Mouse (Mus musculus): Measurements from ENCODE around the gene Gm42421. TPM values are rescaled to one million over a fixed set of nuclear protein-coding genes. Genes with fewer than 3 reads are reported as not detected.

The Gm42421 gene
- total and polyA plus RNA-seq, 3 experiments = 0.18 TPM; not detected in 2

GRCm38 (mm10) chr5:143931863-143932580 is 4.0 kb downstream of the Gm42421 start:
- Histone ChIP-seq H3K79me2 (replicated peaks; ENCODE audit: control insufficient read depth, insufficient read depth, low read length) (no peaks in the 10 kb centered on the region), H3K27me3 (ENCODE audit: control insufficient read depth, insufficient read depth, low read length) (no peaks in the 10 kb centered on the region), H3K4me1 (ENCODE audit: control insufficient read depth, insufficient read depth, low read length) (no peaks in the 10 kb centered on the region), H3K9ac (ENCODE audit: low read depth, low read length) (no peak overlapping the region), H3K36me3 (ENCODE audit: control insufficient read depth, insufficient read depth, low read length) (no peaks in the 10 kb centered on the region), H3K4me3 (no peak overlapping the region), H3K27ac (no peak overlapping the region)
- TF ChIP-seq EP300 (IDR thresholded peaks at IDR 0.05; ENCODE audit: insufficient read depth, low read depth, low read length) (no peak), POLR2A (IDR thresholded peaks at IDR 0.05; ENCODE audit: insufficient read depth, low read depth, low read length) (no peak), CTCF (IDR thresholded peaks at IDR 0.05) (no peak)
- no peak for DNase-seq
- intact Hi-C loops (cut with DNase I) = no loop called here
- 83% methylated on average over 6 of the region's 6 CpGs for WGBS

GRCm38 (mm10) chr5:143932831-143933230 is 4.9 kb downstream of the Gm42421 start, which contains the start of gene Rsph10b:
Gene Rsph10b, plus strand, starts transcription at chr5:143933035.
- Histone ChIP-seq H3K27ac (no peak within 1 kb of the TSS), H3K4me1 (ENCODE audit: control insufficient read depth, insufficient read depth, low read length) (no peaks in the 10 kb centered on the region), H3K4me3 (no peak within 1 kb of the TSS), H3K27me3 (ENCODE audit: control insufficient read depth, insufficient read depth, low read length) (no peaks in the 10 kb centered on the region), H3K9ac (ENCODE audit: low read depth, low read length) (no peak within 1 kb of the TSS), H3K79me2 (replicated peaks; ENCODE audit: control insufficient read depth, insufficient read depth, low read length) (no peaks in the 10 kb centered on the region), H3K36me3 (ENCODE audit: control insufficient read depth, insufficient read depth, low read length) (no peaks in the 10 kb centered on the region)
- intact Hi-C loops (cut with DNase I) = no loop called here
- 29% methylated on average over 8 of the region's 8 CpGs for WGBS
- no peak for TF ChIP-seq EP300 (IDR thresholded peaks at IDR 0.05; ENCODE audit: insufficient read depth, low read depth, low read length)
- DNase-seq = no peak

GRCm38 (mm10) chr5:143933414-143933813 is 5.4 kb downstream of the Gm42421 start:
- no peak overlapping the region for H3K9ac ChIP-seq (ENCODE audit: low read depth, low read length)
- no peaks in the 10 kb centered on the region for H3K4me1 ChIP-seq (ENCODE audit: control insufficient read depth, insufficient read depth, low read length)
- H3K79me2 ChIP-seq (replicated peaks; ENCODE audit: control insufficient read depth, insufficient read depth, low read length) = no peaks in the 10 kb centered on the region
- no peak for DNase-seq
- WGBS = 89% methylated on average over 11 of the region's 11 CpGs
- intact Hi-C loops (cut with DNase I) = no loop called here
- no peak for TF ChIP-seq EP300 (IDR thresholded peaks at IDR 0.05; ENCODE audit: insufficient read depth, low read depth, low read length)
- TF ChIP-seq CTCF (IDR thresholded peaks at IDR 0.05) = no peak
- no peak for TF ChIP-seq POLR2A (IDR thresholded peaks at IDR 0.05; ENCODE audit: insufficient read depth, low read depth, low read length)
- H3K27me3 ChIP-seq (ENCODE audit: control insufficient read depth, insufficient read depth, low read length) = no peaks in the 10 kb centered on the region
- H3K4me3 ChIP-seq = no peak overlapping the region
- H3K36me3 ChIP-seq (ENCODE audit: control insufficient read depth, insufficient read depth, low read length) = no peaks in the 10 kb centered on the region
- no peak overlapping the region for H3K27ac ChIP-seq

GRCm38 (mm10) chr5:143933875-143934274 is 5.9 kb downstream of the Gm42421 start:
- H3K36me3 ChIP-seq (ENCODE audit: control insufficient read depth, insufficient read depth, low read length) = no peaks in the 10 kb centered on the region
- no peak overlapping the region for H3K9ac ChIP-seq (ENCODE audit: low read depth, low read length)
- H3K4me1 ChIP-seq (ENCODE audit: control insufficient read depth, insufficient read depth, low read length) = no peaks in the 10 kb centered on the region
- H3K4me3 ChIP-seq = no peak overlapping the region
- intact Hi-C loops (cut with DNase I) = no loop called here
- H3K79me2 ChIP-seq (replicated peaks; ENCODE audit: control insufficient read depth, insufficient read depth, low read length) = no peaks in the 10 kb centered on the region
- no peak overlapping the region for H3K27ac ChIP-seq
- TF ChIP-seq EP300 (IDR thresholded peaks at IDR 0.05; ENCODE audit: insufficient read depth, low read depth, low read length) = no peak
- TF ChIP-seq POLR2A (IDR thresholded peaks at IDR 0.05; ENCODE audit: insufficient read depth, low read depth, low read length) = no peak
- no peak for TF ChIP-seq CTCF (IDR thresholded peaks at IDR 0.05)
- no peak for DNase-seq
- 98% methylated on average over 1 of the region's 1 CpGs for WGBS
- H3K27me3 ChIP-seq (ENCODE audit: control insufficient read depth, insufficient read depth, low read length) = no peaks in the 10 kb centered on the region

- no peak for TF ChIP-seq CTCF (IDR thresholded peaks at IDR 0.05)
- no peak for TF ChIP-seq EP300 (IDR thresholded peaks at IDR 0.05; ENCODE audit: insufficient read depth, low read depth, low read length)
- TF ChIP-seq POLR2A (IDR thresholded peaks at IDR 0.05; ENCODE audit: insufficient read depth, low read depth, low read length) = no peak
- no peak for DNase-seq
- Histone ChIP-seq H3K4me1 (ENCODE audit: control insufficient read depth, insufficient read depth, low read length) (no peaks in the 10 kb centered on the region), H3K36me3 (ENCODE audit: control insufficient read depth, insufficient read depth, low read length) (no peaks in the 10 kb centered on the region), H3K4me3 (no peak overlapping the region), H3K27me3 (ENCODE audit: control insufficient read depth, insufficient read depth, low read length) (no peaks in the 10 kb centered on the region), H3K79me2 (replicated peaks; ENCODE audit: control insufficient read depth, insufficient read depth, low read length) (no peaks in the 10 kb centered on the region), H3K27ac (no peak overlapping the region), H3K9ac (ENCODE audit: low read depth, low read length) (no peak overlapping the region)
- 75% methylated on average over 9 of the region's 9 CpGs for WGBS
- intact Hi-C loops (cut with DNase I) = no loop called here
Observed at GRCm38 (mm10) chr5:143936156-143936555, 8.2 kb downstream of the Gm42421 start.

GRCm38 (mm10) chr5:143941588-143941987 is 13.6 kb downstream of the Gm42421 start:
- DNase-seq = no peak
- no peak overlapping the region for H3K4me3 ChIP-seq
- no peaks in the 10 kb centered on the region for H3K79me2 ChIP-seq (replicated peaks; ENCODE audit: control insufficient read depth, insufficient read depth, low read length)
- H3K4me1 ChIP-seq (ENCODE audit: control insufficient read depth, insufficient read depth, low read length) = no peaks in the 10 kb centered on the region
- no peaks in the 10 kb centered on the region for H3K36me3 ChIP-seq (ENCODE audit: control insufficient read depth, insufficient read depth, low read length)
- no peaks in the 10 kb centered on the region for H3K27me3 ChIP-seq (ENCODE audit: control insufficient read depth, insufficient read depth, low read length)
- H3K9ac ChIP-seq (ENCODE audit: low read depth, low read length) = no peak overlapping the region
- WGBS = 23% methylated on average over 10 of the region's 10 CpGs
- intact Hi-C loops (cut with DNase I) = no loop called here
- TF ChIP-seq CTCF (IDR thresholded peaks at IDR 0.05) = no peak
- TF ChIP-seq POLR2A (IDR thresholded peaks at IDR 0.05; ENCODE audit: insufficient read depth, low read depth, low read length) = no peak
- TF ChIP-seq EP300 (IDR thresholded peaks at IDR 0.05; ENCODE audit: insufficient read depth, low read depth, low read length) = no peak
- no peak overlapping the region for H3K27ac ChIP-seq

Measured in heart, adult 2 months (tissue).